Mouse (Mus musculus) MEL (cell line): ENCODE results near the gene Cpm. TPM values are rescaled to one million over a fixed set of nuclear protein-coding genes. Genes with fewer than 3 reads are reported as not detected.

Source experiments
- DNase-seq: peaks from one replicate; pipeline ENCODE4 v3.0.0; 2011; ENCODE audit warnings: low read depth, low spot score
- H3K27ac ChIP-seq: 2 replicates; pipeline ENCODE4 v1.5.1; 2012; ENCODE audit warnings: low read depth, mild to moderate bottlenecking, control low read depth, low read length, moderate library complexity; ENCODE audit not compliant: control insufficient read depth
- H3K27me3 ChIP-seq, 2 experiments: fragments of 150-350 bp in 1 of 2; sonication (generic) in 1 of 2; 2 replicates each; pipeline ENCODE4 v1.6.1; 2012; ENCODE audit warnings: low read length in 2 of 2, mild to moderate bottlenecking in 2 of 2, improper control_type of control experiment in 1 of 2, moderate library complexity in 1 of 2; ENCODE audit not compliant: insufficient read depth in 2 of 2, control insufficient read depth in 1 of 2
- H3K36me3 ChIP-seq, 2 experiments: 2 replicates each; pipeline ENCODE4 v1.6.1; 2012 to 2014; ENCODE audit warnings: low read length in 2 of 2, improper control_type of control experiment in 1 of 2, inconsistent platforms in 1 of 2, mild to moderate bottlenecking in 1 of 2; ENCODE audit not compliant: insufficient read depth in 2 of 2, control insufficient read depth in 1 of 2
- H3K4me1 ChIP-seq, 2 experiments: fragments of 150-350 bp in 1 of 2; sonication (generic) in 1 of 2; 2 replicates each; pipeline ENCODE4 v1.6.1; 2012; ENCODE audit warnings: low read length in 2 of 2, improper control_type of control experiment in 1 of 2, mild to moderate bottlenecking in 1 of 2; ENCODE audit not compliant: insufficient read depth in 2 of 2, control insufficient read depth in 1 of 2
- H3K4me3 ChIP-seq, 2 experiments: fragments of 150-350 bp in 1 of 2; sonication (generic) in 1 of 2; 2 replicates each; pipeline ENCODE4 v1.5.1; 2012; ENCODE audit warnings: low read depth in 2 of 2, low read length in 2 of 2, mild to moderate bottlenecking in 2 of 2, moderate library complexity in 2 of 2, control low read depth in 1 of 2, improper control_type of control experiment in 1 of 2; ENCODE audit not compliant: control insufficient read depth in 1 of 2, insufficient read depth in 1 of 2
- H3K79me2 ChIP-seq: 2 replicates; pipeline ENCODE4 v1.6.1; 2012; ENCODE audit warnings: mild to moderate bottlenecking, low read length, moderate library complexity; ENCODE audit not compliant: control insufficient read depth, poor library complexity, insufficient read depth
- H3K9ac ChIP-seq: 2 replicates; pipeline ENCODE4 v1.6.1; 2012; ENCODE audit warnings: low read depth, mild to moderate bottlenecking, control low read depth, low read length, moderate library complexity; ENCODE audit not compliant: control insufficient read depth, poor library complexity, severe bottlenecking
- H3K9me3 ChIP-seq: fragments of 150-350 bp; sonication (generic); replicated peaks from 2 replicates; pipeline ENCODE4 v1.6.1; 2012; ENCODE audit warnings: mild to moderate bottlenecking, low read length, improper control_type of control experiment, moderate library complexity; ENCODE audit not compliant: insufficient read depth
- BHLHE40 ChIP-seq: IDR thresholded peaks from 2 replicates; pipeline ENCODE4 v1.6.1; 2012; ENCODE audit warnings: low read depth, mild to moderate bottlenecking, inconsistent platforms, low read length, improper control_type of control experiment, borderline replicate concordance
- CHD1 ChIP-seq: IDR thresholded peaks from 2 replicates; pipeline ENCODE4 v1.6.1; 2012; ENCODE audit warnings: low read depth, mild to moderate bottlenecking, inconsistent platforms, low read length, improper control_type of control experiment
- CTCF ChIP-seq, 3 experiments: IDR thresholded peaks in 2 of 3; conservative IDR thresholded peaks in 1 of 3; 2 replicates each; pipeline ENCODE4 v1.5.1; 2011 to 2012; ENCODE audit warnings: low read length in 3 of 3, low read depth in 2 of 3, mild to moderate bottlenecking in 2 of 3, improper control_type of control experiment in 1 of 3, inconsistent platforms in 1 of 3, mixed read lengths in 1 of 3, moderate library complexity in 1 of 3; ENCODE audit not compliant: control insufficient read depth in 1 of 3, insufficient read depth in 1 of 3, poor library complexity in 1 of 3, severe bottlenecking in 1 of 3
- E2F4 ChIP-seq: IDR thresholded peaks from 2 replicates; pipeline ENCODE4 v1.6.1; 2011; ENCODE audit warnings: low read depth, low read length, improper control_type of control experiment, borderline replicate concordance
- ELF1 ChIP-seq: IDR thresholded peaks from 2 replicates; pipeline ENCODE4 v1.6.1; 2014; ENCODE audit warnings: low read depth, mild to moderate bottlenecking, inconsistent platforms, low read length, improper control_type of control experiment, moderate library complexity
- EP300 ChIP-seq, 2 experiments: IDR thresholded peaks; 2 replicates each; pipeline ENCODE4 v1.6.1; 2011; ENCODE audit warnings: improper control_type of control experiment in 2 of 2, low read length in 2 of 2, low read depth in 1 of 2, mild to moderate bottlenecking in 1 of 2
- GABPA ChIP-seq: IDR thresholded peaks from 2 replicates; pipeline ENCODE4 v1.6.1; 2012; ENCODE audit warnings: low read depth, mild to moderate bottlenecking, inconsistent platforms, low read length, improper control_type of control experiment, moderate library complexity
- GATA1 ChIP-seq: IDR thresholded peaks from 2 replicates; pipeline ENCODE4 v1.6.1; 2011; ENCODE audit warnings: low read depth, low read length, improper control_type of control experiment
- JUND ChIP-seq: IDR thresholded peaks from 2 replicates; pipeline ENCODE4 v1.6.1; 2011; ENCODE audit warnings: low read depth, mild to moderate bottlenecking, improper control_type of control experiment, low read length
- KAT2A ChIP-seq: conservative IDR thresholded peaks from 2 replicates; pipeline ENCODE4 v1.6.1; 2012; ENCODE audit warnings: low read depth, low read length, improper control_type of control experiment, inconsistent platforms
- MAFK ChIP-seq: IDR thresholded peaks from 2 replicates; pipeline ENCODE4 v1.6.1; 2011; ENCODE audit warnings: low read depth, mild to moderate bottlenecking, low read length, improper control_type of control experiment, borderline replicate concordance
- MAX ChIP-seq: IDR thresholded peaks from 2 replicates; pipeline ENCODE4 v1.6.1; 2011; ENCODE audit warnings: low read length, improper control_type of control experiment
- MAZ ChIP-seq: IDR thresholded peaks from 2 replicates; pipeline ENCODE4 v1.6.1; 2012; ENCODE audit warnings: low read depth, mild to moderate bottlenecking, inconsistent platforms, low read length, improper control_type of control experiment
- MXI1 ChIP-seq: IDR thresholded peaks from 2 replicates; pipeline ENCODE4 v1.6.1; 2011; ENCODE audit warnings: mild to moderate bottlenecking, low read depth, low read length, improper control_type of control experiment
- MYB ChIP-seq: IDR thresholded peaks from 2 replicates; pipeline ENCODE4 v1.6.1; 2011; ENCODE audit warnings: mild to moderate bottlenecking, low read depth, low read length, improper control_type of control experiment
- MYC ChIP-seq: IDR thresholded peaks from 2 replicates; pipeline ENCODE4 v1.6.1; 2011; ENCODE audit warnings: low read depth, mild to moderate bottlenecking, low read length, improper control_type of control experiment, moderate library complexity
- NRF1 ChIP-seq: IDR thresholded peaks from 2 replicates; pipeline ENCODE4 v1.6.1; 2014; ENCODE audit warnings: low read depth, mild to moderate bottlenecking, inconsistent platforms, low read length, improper control_type of control experiment, moderate library complexity; ENCODE audit not compliant: poor library complexity, insufficient read depth, severe bottlenecking
- POLR2AphosphoS2 ChIP-seq: IDR thresholded peaks from 2 replicates; pipeline ENCODE4 v1.6.1; 2011; ENCODE audit warnings: low read length, improper control_type of control experiment
- POLR2AphosphoS5 ChIP-seq: IDR thresholded peaks from 2 replicates; pipeline ENCODE4 v1.6.1; 2012; ENCODE audit warnings: low read depth, borderline replicate concordance, mild to moderate bottlenecking, inconsistent platforms, low read length, moderate library complexity, mixed read lengths
- RAD21 ChIP-seq: IDR thresholded peaks from 2 replicates; pipeline ENCODE4 v1.6.1; 2011; ENCODE audit warnings: mild to moderate bottlenecking, low read depth, low read length, improper control_type of control experiment
- RCOR1 ChIP-seq: IDR thresholded peaks from 2 replicates; pipeline ENCODE4 v1.6.1; 2012; ENCODE audit warnings: low read depth, mild to moderate bottlenecking, inconsistent platforms, low read length, improper control_type of control experiment
- SIN3A ChIP-seq: IDR thresholded peaks from 2 replicates; pipeline ENCODE4 v1.6.1; 2012; ENCODE audit warnings: low read length, improper control_type of control experiment, inconsistent platforms
- SMC3 ChIP-seq: IDR thresholded peaks from 2 replicates; pipeline ENCODE4 v1.6.1; 2011; ENCODE audit warnings: low read depth, low read length, improper control_type of control experiment
- TAL1 ChIP-seq: IDR thresholded peaks from 2 replicates; pipeline ENCODE4 v1.6.1; 2012; ENCODE audit warnings: mild to moderate bottlenecking, inconsistent platforms, low read length, moderate library complexity, mixed read lengths
- TBP ChIP-seq: IDR thresholded peaks from 2 replicates; pipeline ENCODE4 v1.8.0; 2011; ENCODE audit warnings: low read depth, low read length, improper control_type of control experiment
- UBTF ChIP-seq: IDR thresholded peaks from 2 replicates; pipeline ENCODE4 v1.6.1; 2012; ENCODE audit warnings: low read depth, mild to moderate bottlenecking, inconsistent platforms, low read length, improper control_type of control experiment, moderate library complexity, borderline replicate concordance; ENCODE audit not compliant: insufficient read depth
- USF1 ChIP-seq: IDR thresholded peaks from 2 replicates; pipeline ENCODE4 v1.6.1; 2014; ENCODE audit warnings: low read depth, mild to moderate bottlenecking, inconsistent platforms, low read length, improper control_type of control experiment, moderate library complexity
- ZC3H11A ChIP-seq: IDR thresholded peaks from 2 replicates; pipeline ENCODE4 v1.6.1; 2012; ENCODE audit warnings: low read depth, mild to moderate bottlenecking, inconsistent platforms, low read length, improper control_type of control experiment
- ZKSCAN1 ChIP-seq: IDR thresholded peaks from 2 replicates; pipeline ENCODE4 v1.6.1; 2012; ENCODE audit warnings: low read depth, mild to moderate bottlenecking, inconsistent platforms, low read length, improper control_type of control experiment, moderate library complexity
- ZMIZ1 ChIP-seq: IDR thresholded peaks from 2 replicates; pipeline ENCODE4 v1.6.1; 2012; ENCODE audit warnings: low read depth, mild to moderate bottlenecking, inconsistent platforms, low read length, improper control_type of control experiment, moderate library complexity
- polyA plus RNA-seq, 2 experiments: library from polyadenylated mRNA; stranded (reverse) in 1 of 2; unstranded in 1 of 2; fragments of >175 nt in 1 of 2; fragments of >200 nt in 1 of 2; gene quantifications; 2 replicates each; pipeline versions ENCODE4 v1.2.1 to v1.2.4; 2012; ENCODE audit warnings: low replicate concordance in 2 of 2, low read depth in 1 of 2; ENCODE audit not compliant: insufficient read length in 2 of 2, insufficient read depth in 1 of 2, missing spikeins in 1 of 2
- total RNA-seq: library from RNA; depleted of rRNA; stranded (reverse); fragments of 300-350 nt; gene quantifications from 2 replicates; pipeline ENCODE4 v1.2.3, GENCODE M21; 2012

Gene Cpm
- total and polyA plus RNA-seq, 3 experiments, result 0.04 to 0.40 TPM; not detected in 1

- no peaks in the 10 kb centered on the region for H3K27me3 ChIP-seq
- TF ChIP-seq MYC, result no peak
- no peak for TF ChIP-seq ZC3H11A
- TF ChIP-seq ELF1, result no peak
- no peak for TF ChIP-seq UBTF
- TF ChIP-seq RAD21, result no peak
- TF ChIP-seq MAFK, result no peak
- TF ChIP-seq TBP, result no peak
- no peak for TF ChIP-seq GATA1
- no peak for TF ChIP-seq CHD1
- TF ChIP-seq MXI1, result no peak
- no peak for TF ChIP-seq POLR2AphosphoS2
- no peak for TF ChIP-seq ZMIZ1
- no peak for TF ChIP-seq E2F4
- no peak for TF ChIP-seq KAT2A
- no peak for TF ChIP-seq MYB
- TF ChIP-seq BHLHE40, result no peak
- no peak for TF ChIP-seq NRF1
- no peak for TF ChIP-seq POLR2AphosphoS5
- TF ChIP-seq USF1, result no peak
- no peaks in the 10 kb centered on the region for H3K79me2 ChIP-seq
- no peaks in the 10 kb centered on the region for H3K36me3 ChIP-seq
- H3K27ac ChIP-seq, result no peak overlapping the region
- no peaks in the 10 kb centered on the region for H3K9me3 ChIP-seq
- no peak overlapping the region for H3K9ac ChIP-seq
- no peak overlapping the region for H3K4me3 ChIP-seq
- DNase-seq, result no peak
- no peaks in the 10 kb centered on the region for H3K4me1 ChIP-seq
These were observed 34.4 kb upstream of the Cpm start for GRCm38 (mm10) chr10:117594913-117595312.

- no peaks in the 10 kb centered on the region for H3K27me3 ChIP-seq
- H3K27ac ChIP-seq, result no peak overlapping the region
- H3K4me3 ChIP-seq, result no peak overlapping the region
- H3K9me3 ChIP-seq, result no peaks in the 10 kb centered on the region
- no peaks in the 10 kb centered on the region for H3K4me1 ChIP-seq
- H3K36me3 ChIP-seq, result no peaks in the 10 kb centered on the region
- H3K9ac ChIP-seq, result no peak overlapping the region
- H3K79me2 ChIP-seq, result no peaks in the 10 kb centered on the region
- no peak for DNase-seq
- TF ChIP-seq JUND (no peak), ZKSCAN1 (no peak), EP300 (IDR thresholded peaks at IDR 0.05; ENCODE audit: low read depth in 1 of 2, low read length in 2 of 2) (no peak), GABPA (no peak), MAZ (no peak), E2F4 (no peak), RCOR1 (no peak), TBP (no peak), ELF1 (no peak), SIN3A (no peak), TAL1 (no peak), MAFK (no peak), MAX (no peak), SMC3 (no peak), ZC3H11A (no peak), CTCF (IDR thresholded peaks at IDR 0.05 in 2 of 3, conservative IDR thresholded peaks at IDR 0.05 in 1 of 3; ENCODE audit: control insufficient read depth in 1 of 3, insufficient read depth in 1 of 3, low read depth in 2 of 3, low read length in 3 of 3, poor library complexity in 1 of 3, severe bottlenecking in 1 of 3) (no peak)
- TF ChIP-seq, all 39 proteins: peak for 0
These were observed 33.7 kb upstream of the Cpm start for GRCm38 (mm10) chr10:117595442-117596164.
